Mouse (Mus musculus) thymus, adult 2 months (tissue): ENCODE data around the gene Tcirg1.

Experiments used
- CTCF ChIP-seq: fragments of 200-500 bp; IDR thresholded peaks from 2 replicates; pipeline ENCODE4 v1.5.1; 2012; ENCODE audit warnings: mild to moderate bottlenecking, control low read depth, low read length, moderate library complexity, borderline replicate concordance; ENCODE audit not compliant: control insufficient read depth, poor library complexity, insufficient read depth; ENCODE audit errors: extremely low read depth
- POLR2A ChIP-seq: fragments of 200-500 bp; IDR thresholded peaks from 2 replicates; pipeline ENCODE4 v1.6.1; 2012; ENCODE audit warnings: mild to moderate bottlenecking, low read length, control low read depth, moderate library complexity; ENCODE audit not compliant: control insufficient read depth, poor library complexity, insufficient read depth; ENCODE audit errors: extremely low read depth

DNA sequence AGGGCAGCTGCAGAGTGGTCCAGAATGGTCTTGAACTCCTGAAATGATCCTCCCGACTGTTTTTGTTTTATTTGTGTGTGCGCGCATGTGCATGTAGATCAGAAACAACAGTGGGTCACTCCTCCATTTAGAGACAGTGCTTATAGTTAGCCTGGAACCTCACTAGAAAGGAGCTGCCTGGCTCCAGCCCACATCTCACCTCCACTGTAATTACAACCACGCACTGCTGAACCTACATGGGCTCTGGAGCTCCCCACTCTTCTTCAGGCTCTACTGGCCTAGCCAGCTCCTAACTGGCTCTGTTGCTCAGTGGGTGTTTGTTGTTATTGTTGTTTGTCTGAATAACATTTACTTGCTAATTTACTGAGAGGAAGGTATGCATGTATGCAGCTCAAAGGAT, 7.3 kb downstream of the Tcirg1 start:
- TF ChIP-seq CTCF (no peak), POLR2A (no peak)
